Mouse (Mus musculus) ES-Bruce4 (cell line): Measurements from ENCODE around the gene Tmem116. TPM values are rescaled to one million over a fixed set of nuclear protein-coding genes. Genes with fewer than 3 reads are reported as not detected.
"Not testable (repeated sequence)": the region's sequence is repeated elsewhere in the genome, so short reads cannot be mapped to it uniquely, and the experiment has no call there.

Experiments
- H3K27ac ChIP-seq: 2 replicates; pipeline ENCODE4 v1.5.1; 2012; ENCODE audit warnings: low read length, inconsistent platforms; ENCODE audit not compliant: insufficient read depth
- H3K27me3 ChIP-seq: 2 replicates; pipeline ENCODE4 v1.6.1; 2012; ENCODE audit warnings: mild to moderate bottlenecking, low read length, inconsistent platforms; ENCODE audit not compliant: control insufficient read depth, poor library complexity, insufficient read depth, severe bottlenecking
- H3K36me3 ChIP-seq: 2 replicates; pipeline ENCODE4 v1.6.1; 2012; ENCODE audit warnings: inconsistent platforms, mild to moderate bottlenecking, low read length, moderate library complexity; ENCODE audit not compliant: control insufficient read depth, poor library complexity, insufficient read depth, severe bottlenecking
- H3K4me1 ChIP-seq: one replicate; pipeline ENCODE4 v1.8.1; 2011; ENCODE audit warnings: low read length; ENCODE audit not compliant: control insufficient read depth, insufficient read depth
- H3K4me3 ChIP-seq: 2 replicates; pipeline ENCODE4 v1.5.1; 2011; ENCODE audit warnings: low read depth, mild to moderate bottlenecking, low read length
- H3K9ac ChIP-seq: 2 replicates; pipeline ENCODE4 v1.6.1; 2012; ENCODE audit warnings: low read depth, mild to moderate bottlenecking, inconsistent platforms; ENCODE audit not compliant: poor library complexity, severe bottlenecking
- H3K9me3 ChIP-seq: replicated peaks from 2 replicates; pipeline ENCODE4 v1.6.1; 2012; ENCODE audit warnings: mild to moderate bottlenecking, low read length, inconsistent platforms; ENCODE audit not compliant: control insufficient read depth, poor library complexity, insufficient read depth, severe bottlenecking
- CTCF ChIP-seq: IDR thresholded peaks from one replicate; pipeline ENCODE4 v1.8.1; 2011; ENCODE audit warnings: low read depth, low read length
- EP300 ChIP-seq: IDR thresholded peaks from 2 replicates; pipeline ENCODE4 v1.6.1; 2011; ENCODE audit warnings: low read depth, low read length; ENCODE audit not compliant: insufficient read depth
- POLR2A ChIP-seq: IDR thresholded peaks from one replicate; pipeline ENCODE4 v1.8.1; 2011; ENCODE audit warnings: low read length; ENCODE audit not compliant: insufficient read depth
- polyA plus RNA-seq: library from polyadenylated mRNA; stranded (reverse); fragments of >200 nt; gene quantifications from 2 replicates; pipeline ENCODE4 v1.2.4, GENCODE M21; 2011; ENCODE audit warnings: low read depth; ENCODE audit not compliant: missing spikeins, insufficient read depth, insufficient read length

The Tmem116 gene
- polyA plus RNA-seq, 1 experiment: 7.8 TPM

DNA sequence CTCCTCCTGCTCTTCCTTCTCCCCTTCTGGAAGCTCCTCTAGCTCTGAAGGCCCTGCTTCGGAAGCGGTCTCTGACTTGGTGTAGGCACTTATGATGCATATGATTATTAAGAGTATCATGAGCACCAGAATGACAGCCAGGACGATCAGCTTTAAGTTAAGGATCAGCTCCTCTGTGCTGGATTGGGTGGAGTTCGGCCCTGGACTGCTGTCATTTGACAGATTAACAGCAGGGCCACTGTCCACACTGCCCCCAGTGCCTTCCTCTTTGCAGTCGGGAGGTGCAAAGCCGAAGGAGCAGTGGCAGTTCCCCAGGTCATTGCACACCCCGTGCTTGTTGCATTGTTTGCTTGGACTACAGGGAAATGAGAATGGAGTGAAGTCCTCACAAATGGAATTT, 49.0 kb downstream of the Tmem116 start:
- no peaks in the 10 kb centered on the region for H3K27me3 ChIP-seq
- H3K9ac ChIP-seq: no peak overlapping the region
- H3K4me3 ChIP-seq: no peak overlapping the region
- peaks cover 3% of the 10 kb centered on the region for H3K4me1 ChIP-seq
- no peaks in the 10 kb centered on the region for H3K36me3 ChIP-seq
- H3K27ac ChIP-seq: no peak overlapping the region
- TF ChIP-seq POLR2A: no peak
- no peak for TF ChIP-seq CTCF
- TF ChIP-seq EP300: no peak
- no peaks in the 10 kb centered on the region for H3K9me3 ChIP-seq

- H3K27ac ChIP-seq, H3K4me3 ChIP-seq, H3K9me3 ChIP-seq: not testable (repeated sequence)
Measured at GRCm38 (mm10) chr5:121501424-121501996, 49.8 kb downstream of the Tmem116 start.

DNA sequence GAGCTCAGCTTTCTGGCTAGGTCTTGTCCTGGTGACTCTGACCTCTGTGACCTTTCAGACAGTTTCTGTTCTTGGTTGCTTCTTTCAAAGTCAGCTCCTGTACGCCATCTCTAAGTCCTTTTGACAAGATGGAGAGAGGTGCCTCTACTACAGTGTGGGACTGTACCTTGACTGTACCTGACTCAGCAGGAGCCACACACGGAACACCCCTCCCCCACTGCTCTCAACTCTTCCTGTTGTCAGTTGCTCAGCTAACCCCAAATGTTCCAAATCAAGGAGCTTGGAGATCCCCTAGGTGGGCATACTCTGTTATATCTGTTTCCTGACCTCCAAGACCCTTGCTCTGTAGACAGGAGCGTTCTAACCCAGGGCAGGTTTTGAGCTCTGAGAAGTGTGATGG, 51.5 kb downstream of the Tmem116 start, which contains the start of gene Adam1b:
TSS of gene Adam1b (minus strand) at position 205 of the 400 bp plus-strand sequence.
- H3K4me1 ChIP-seq: peaks cover 3% of the 10 kb centered on the region
- H3K9ac ChIP-seq: no peak within 1 kb of the TSS
- H3K27ac ChIP-seq: no peak within 1 kb of the TSS
- no peaks in the 10 kb centered on the region for H3K27me3 ChIP-seq
- H3K36me3 ChIP-seq: no peaks in the 10 kb centered on the region
- H3K4me3 ChIP-seq: no peak within 1 kb of the TSS
- no peaks in the 10 kb centered on the region for H3K9me3 ChIP-seq
- TF ChIP-seq CTCF: no peak

More at GRCm38 (mm10) chr5:121501424-121501996, 49.8 kb downstream of the Tmem116 start:
- not testable (repeated sequence) for H3K27me3 ChIP-seq, H3K4me1 ChIP-seq, H3K9ac ChIP-seq, H3K36me3 ChIP-seq

DNA sequence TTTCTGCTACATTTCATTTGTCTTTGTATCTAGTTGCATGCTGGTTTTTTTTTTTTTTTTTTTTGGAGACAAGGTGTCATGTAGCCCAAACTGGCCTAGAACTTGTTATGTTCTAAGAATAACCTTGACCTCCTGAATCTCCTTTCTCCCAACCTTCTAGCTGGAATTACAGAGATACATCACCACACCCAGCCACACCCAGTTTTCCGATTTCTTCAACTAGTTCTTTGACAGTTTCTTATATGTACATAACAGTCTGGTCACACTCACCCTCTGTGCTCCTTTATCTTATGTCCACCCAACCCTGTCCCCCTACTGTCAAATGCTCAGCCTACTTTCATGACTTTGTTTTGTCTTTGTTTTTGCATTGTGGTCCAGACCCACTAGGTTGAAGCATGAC, 55.2 kb downstream of the Tmem116 start:
- no peaks in the 10 kb centered on the region for H3K9me3 ChIP-seq
- peaks cover 3% of the 10 kb centered on the region for H3K4me1 ChIP-seq
- no peaks in the 10 kb centered on the region for H3K36me3 ChIP-seq
- H3K4me3 ChIP-seq: no peak overlapping the region
- no peak overlapping the region for H3K27ac ChIP-seq
- H3K9ac ChIP-seq: no peak overlapping the region
- TF ChIP-seq EP300 (no peak), CTCF (no peak), POLR2A (no peak)
- H3K27me3 ChIP-seq: no peaks in the 10 kb centered on the region

GRCm38 (mm10) chr5:121510009-121510408, 58.3 kb downstream of the Tmem116 start:
- Histone ChIP-seq H3K27me3 (no peaks in the 10 kb centered on the region), H3K4me1 (no peaks in the 10 kb centered on the region), H3K36me3 (no peaks in the 10 kb centered on the region), H3K4me3 (no peak overlapping the region), H3K9me3 (no peaks in the 10 kb centered on the region), H3K27ac (no peak overlapping the region), H3K9ac (no peak overlapping the region)
- TF ChIP-seq EP300 (no peak), CTCF (no peak), POLR2A (no peak)

DNA sequence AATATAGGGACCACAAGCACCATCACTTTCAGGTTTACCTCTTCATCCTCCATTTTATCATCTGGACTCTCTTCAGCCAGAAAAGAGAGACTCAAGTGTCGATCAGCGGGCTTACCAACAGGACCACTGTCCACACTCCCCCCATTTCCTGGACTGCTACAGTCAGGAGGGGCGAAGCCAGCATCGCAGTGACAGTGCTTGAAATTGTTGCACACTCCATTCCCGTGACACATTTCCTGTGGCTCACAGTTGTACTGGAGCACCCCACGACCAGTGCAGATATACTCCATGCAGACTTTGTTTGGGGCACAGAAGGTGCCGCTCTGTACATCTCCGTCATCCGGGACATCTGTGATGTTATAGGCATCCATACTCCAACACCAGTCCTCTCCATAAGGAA, 67.3 kb downstream of the Tmem116 start:
- Histone ChIP-seq H3K9me3 (no peaks in the 10 kb centered on the region), H3K4me1 (no peaks in the 10 kb centered on the region), H3K36me3 (peaks cover 8% of the 10 kb centered on the region), H3K4me3 (no peak overlapping the region), H3K27ac (no peak overlapping the region), H3K9ac (no peak overlapping the region), H3K27me3 (no peaks in the 10 kb centered on the region)
- TF ChIP-seq POLR2A: no peak
- no peak for TF ChIP-seq CTCF
- no peak for TF ChIP-seq EP300

DNA sequence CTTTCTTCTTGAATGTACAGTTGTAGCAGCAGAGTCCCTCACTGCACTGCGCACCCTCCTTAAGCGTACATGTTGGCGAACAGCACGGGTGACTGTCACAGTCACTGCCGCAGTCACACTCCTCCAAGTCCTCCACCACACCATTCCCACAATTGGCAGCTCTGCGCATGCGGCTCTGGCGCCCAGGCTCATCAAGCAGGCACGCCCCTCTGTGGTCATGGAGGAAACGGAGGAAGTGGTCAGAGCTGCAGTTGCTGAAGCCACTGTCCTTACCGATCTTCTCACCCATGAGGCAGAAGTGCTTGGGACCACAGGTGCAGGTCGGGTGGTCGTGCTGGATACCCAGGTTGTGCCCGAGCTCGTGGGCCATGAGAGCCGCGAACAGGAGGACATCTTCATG, 68.1 kb downstream of the Tmem116 start:
- H3K4me3 ChIP-seq, H3K36me3 ChIP-seq, H3K9ac ChIP-seq, H3K9me3 ChIP-seq, H3K27ac ChIP-seq, H3K4me1 ChIP-seq, H3K27me3 ChIP-seq: not testable (repeated sequence)
